Mouse (Mus musculus): ENCODE data around the gene Pdxdc1. TPM values are rescaled to one million over a fixed set of nuclear protein-coding genes. Genes with fewer than 3 reads are reported as not detected.

Gene Pdxdc1
- polyA plus RNA-seq, 1 experiment from 2014 or later = 89.2 TPM

DNA sequence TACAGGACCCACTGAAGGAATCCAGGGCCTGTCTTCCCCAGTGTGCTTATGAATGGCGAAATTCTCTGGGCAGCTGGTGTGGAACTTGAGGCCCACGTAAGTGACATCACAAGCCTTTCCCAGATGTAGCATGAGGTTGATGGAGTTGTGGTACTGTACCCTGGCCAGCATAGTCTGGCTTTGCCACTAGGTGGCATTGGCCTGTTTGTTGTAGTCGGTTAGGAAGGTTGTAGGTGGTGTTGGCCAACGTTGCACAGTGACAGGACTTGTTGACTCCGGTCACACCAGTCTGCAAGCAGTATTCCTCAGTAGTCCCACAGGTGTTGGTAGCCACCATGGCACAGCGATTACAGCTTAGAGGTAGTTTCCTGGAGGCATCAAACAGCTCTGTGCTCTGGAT is 18.1 kb upstream of the Pdxdc1 start:
- WGBS = 92% methylated on average over 6 of the region's 6 CpGs
- no peak for ATAC-seq (replicated peaks; ENCODE audit: low FRiP score)
- no peak overlapping the region for H3K9ac ChIP-seq
- H3K9me3 ChIP-seq (replicated peaks) = 0 out of 2 replicates have a peak, but pooled peaks cover 2% of the 10 kb centered on the region
- H3K27ac ChIP-seq = no peak overlapping the region
- H3K27me3 ChIP-seq = no peaks in the 10 kb centered on the region
- no peak overlapping the region for H3K4me3 ChIP-seq (replicated peaks)
- 0 out of 2 replicates have a peak, but pooled peaks cover 4% of the 10 kb centered on the region for H3K36me3 ChIP-seq
- no peaks in the 10 kb centered on the region for H3K4me1 ChIP-seq
- H3K4me2 ChIP-seq = no peak overlapping the region

DNA sequence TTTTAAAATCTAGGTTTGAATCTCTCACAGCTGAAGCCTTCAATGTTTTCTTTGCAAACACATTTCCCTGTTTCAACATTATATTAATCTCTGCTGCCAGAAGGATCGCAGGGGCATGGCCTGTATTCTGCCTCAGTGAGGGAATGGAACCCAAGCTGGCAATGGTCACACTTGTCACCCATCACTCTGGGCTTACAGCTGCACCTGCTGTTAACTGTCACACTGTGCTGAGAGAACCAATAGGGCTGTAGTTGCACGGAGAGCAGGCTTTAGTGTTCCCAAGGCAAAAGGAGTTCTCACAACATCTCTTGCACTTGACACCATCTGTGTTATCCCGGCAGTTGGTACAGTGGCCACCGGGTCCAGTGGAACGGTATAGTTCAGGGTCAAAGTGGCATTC is 17.2 kb upstream of the Pdxdc1 start:
- no peak overlapping the region for H3K4me3 ChIP-seq (replicated peaks)
- H3K27ac ChIP-seq = no peak overlapping the region
- 0 out of 2 replicates have a peak, but pooled peaks cover 2% of the 10 kb centered on the region for H3K9me3 ChIP-seq (replicated peaks)
- no peak overlapping the region for H3K9ac ChIP-seq
- 0 out of 2 replicates have a peak, but pooled peaks cover 4% of the 10 kb centered on the region for H3K36me3 ChIP-seq
- ATAC-seq (replicated peaks; ENCODE audit: low FRiP score) = no peak
- 89% methylated on average over 5 of the region's 5 CpGs for WGBS
- no peaks in the 10 kb centered on the region for H3K4me1 ChIP-seq
- no peak overlapping the region for H3K4me2 ChIP-seq
- H3K27me3 ChIP-seq = no peaks in the 10 kb centered on the region

DNA sequence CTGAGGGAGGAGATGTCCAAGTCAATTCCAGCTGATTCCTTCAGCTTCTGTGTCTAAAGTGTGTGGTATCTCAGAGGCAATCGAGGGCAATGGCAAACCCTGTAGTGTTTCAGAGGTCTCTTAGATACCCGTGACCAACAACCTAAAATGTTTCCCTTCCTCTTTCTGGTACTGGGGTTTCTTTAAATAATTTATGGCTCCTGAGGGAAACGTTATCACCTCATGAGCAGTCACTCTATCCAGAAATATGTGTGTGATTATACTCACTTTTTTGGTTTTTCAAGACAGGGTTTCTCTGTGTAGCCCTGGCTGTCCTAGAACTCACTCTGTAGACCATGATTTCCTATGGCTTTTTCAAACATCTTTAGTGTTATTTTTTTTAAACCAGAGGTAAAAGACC is 4.4 kb upstream of the Pdxdc1 start:
- Histone ChIP-seq H3K9me3 (replicated peaks) (no peaks in the 10 kb centered on the region), H3K9ac (no peak overlapping the region), H3K4me1 (peaks cover 3% of the 10 kb centered on the region), H3K27ac (no peak overlapping the region), H3K4me2 (no peak overlapping the region), H3K4me3 (replicated peaks) (no peak overlapping the region), H3K36me3 (no peaks in the 10 kb centered on the region), H3K27me3 (no peaks in the 10 kb centered on the region)
- no peak for ATAC-seq (replicated peaks; ENCODE audit: low FRiP score)
- 71% methylated on average over 3 of the region's 3 CpGs for WGBS

DNA sequence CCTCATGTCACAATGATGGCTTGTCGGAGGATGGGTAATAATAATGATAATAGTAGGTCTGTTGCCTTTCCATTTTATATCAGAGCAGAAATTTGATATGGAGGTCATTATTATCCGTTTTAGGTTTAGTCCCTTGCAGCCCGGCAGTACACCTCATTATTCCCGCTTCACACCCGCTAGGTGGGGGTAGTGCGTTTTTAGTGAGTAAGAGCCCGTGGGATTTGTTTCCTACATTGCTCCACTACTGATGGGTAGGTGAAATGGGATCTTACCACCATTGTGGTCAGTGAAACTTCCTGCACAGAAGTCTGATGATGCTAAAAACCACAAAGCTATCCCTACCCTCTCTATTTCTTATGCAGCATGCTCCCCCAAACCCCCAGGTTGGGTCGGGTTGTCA is 557 bp upstream of the Pdxdc1 start:
- WGBS = 6% methylated on average over 8 of the region's 8 CpGs

DNA sequence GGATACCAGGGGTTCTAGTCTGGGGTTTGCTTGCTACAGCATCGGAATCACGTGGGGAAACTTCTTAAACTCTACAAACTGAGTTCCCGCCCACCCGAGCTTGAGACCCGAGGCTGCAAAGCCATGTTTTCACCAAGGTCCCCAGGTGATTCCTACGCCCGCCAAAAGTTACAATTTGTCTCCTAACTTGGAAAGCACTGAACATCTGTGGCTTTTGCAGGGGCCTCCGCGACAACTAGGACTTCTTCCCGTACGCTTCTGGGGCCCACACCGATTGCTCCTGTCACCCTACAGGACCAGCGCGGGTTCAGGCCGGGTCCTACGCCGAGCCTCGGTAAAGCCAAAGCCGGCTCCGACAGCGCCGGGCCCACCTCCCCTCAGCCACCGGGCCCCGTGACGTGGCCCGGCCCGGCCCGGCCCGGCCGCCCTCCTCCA is 517 bp downstream of the Pdxdc1 start:
- H3K9ac ChIP-seq = peak overlapping the region; percentile 90
- peak overlapping the region; percentile 86 for H3K27ac ChIP-seq
- ATAC-seq (replicated peaks; ENCODE audit: low FRiP score) = no peak; the same call in 1 of the 2 replicates
- H3K4me2 ChIP-seq = peak overlapping the region; percentile 72
- no peaks in the 10 kb centered on the region for H3K9me3 ChIP-seq (replicated peaks)
- peak overlapping the region; percentile 92 for H3K4me3 ChIP-seq (replicated peaks)
- no peaks in the 10 kb centered on the region for H3K36me3 ChIP-seq
- H3K27me3 ChIP-seq = no peaks in the 10 kb centered on the region
- WGBS = 0% methylated on average over 30 of the region's 30 CpGs
- H3K4me1 ChIP-seq = peaks cover 13% of the 10 kb centered on the region

More for the DNA sequence above, 557 bp upstream of the Pdxdc1 start:
- peak overlapping the region; percentile 86 for H3K27ac ChIP-seq
- peak overlapping the region; percentile 72 for H3K4me2 ChIP-seq
- no peaks in the 10 kb centered on the region for H3K9me3 ChIP-seq (replicated peaks)
- no peaks in the 10 kb centered on the region for H3K27me3 ChIP-seq
- ATAC-seq (replicated peaks; ENCODE audit: low FRiP score) = peak; percentile 85
- peak overlapping the region; percentile 92 for H3K4me3 ChIP-seq (replicated peaks)
- no peaks in the 10 kb centered on the region for H3K36me3 ChIP-seq
- H3K4me1 ChIP-seq = peaks cover 13% of the 10 kb centered on the region
- H3K9ac ChIP-seq = peak overlapping the region; percentile 90

DNA sequence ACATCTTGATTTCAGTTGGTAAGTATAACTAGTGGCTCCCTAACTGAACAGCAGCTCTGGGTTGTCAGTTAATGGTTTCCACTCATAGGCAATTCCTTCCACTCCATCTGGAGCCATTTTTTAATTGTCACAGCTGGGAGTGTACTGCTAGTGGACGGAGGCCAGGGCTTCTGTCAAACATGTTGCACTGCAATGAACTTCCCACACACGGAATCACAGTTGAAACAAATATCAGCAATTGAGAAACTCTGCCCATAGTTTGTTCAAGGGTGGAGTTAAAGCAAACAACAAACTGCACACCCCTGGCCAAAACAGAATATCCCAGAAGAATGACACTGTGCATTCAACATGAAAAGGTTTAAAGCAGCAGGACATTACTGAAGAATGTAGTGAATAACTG is 4.0 kb downstream of the Pdxdc1 start:
- no peak for ATAC-seq (replicated peaks; ENCODE audit: low FRiP score)
- Histone ChIP-seq H3K9me3 (replicated peaks) (no peaks in the 10 kb centered on the region), H3K36me3 (no peaks in the 10 kb centered on the region), H3K27me3 (no peaks in the 10 kb centered on the region), H3K9ac (no peak overlapping the region), H3K4me2 (no peak overlapping the region), H3K4me1 (peaks cover 13% of the 10 kb centered on the region), H3K27ac (no peak overlapping the region), H3K4me3 (replicated peaks) (no peak overlapping the region)
- 63% methylated on average over 2 of the region's 2 CpGs for WGBS

DNA sequence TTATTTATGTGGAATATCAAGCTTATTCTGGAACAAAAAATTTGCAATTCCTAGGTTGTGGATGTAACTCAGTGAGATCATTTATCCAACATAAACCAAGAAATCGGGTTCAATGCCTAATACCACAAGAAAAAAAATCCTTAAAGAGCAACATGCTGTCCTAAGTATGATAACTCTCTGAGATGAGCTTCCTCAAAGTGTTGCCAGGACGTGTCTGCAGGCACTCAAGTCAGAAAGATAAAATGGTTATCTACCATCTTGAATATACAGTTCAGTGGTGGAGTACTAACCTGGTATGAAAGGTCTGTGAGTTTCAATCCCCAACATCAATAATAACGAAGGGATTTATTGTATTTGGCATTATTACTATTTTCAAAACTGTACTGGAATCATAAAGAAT is 6.6 kb downstream of the Pdxdc1 start:
- H3K36me3 ChIP-seq = no peaks in the 10 kb centered on the region
- no peak overlapping the region for H3K27ac ChIP-seq
- H3K4me2 ChIP-seq = no peak overlapping the region
- no peak for ATAC-seq (replicated peaks; ENCODE audit: low FRiP score)
- no peaks in the 10 kb centered on the region for H3K9me3 ChIP-seq (replicated peaks)
- peaks cover 2% of the 10 kb centered on the region for H3K4me1 ChIP-seq
- 81% methylated on average over 3 of the region's 3 CpGs for WGBS
- no peaks in the 10 kb centered on the region for H3K27me3 ChIP-seq
- H3K4me3 ChIP-seq (replicated peaks) = no peak overlapping the region
- no peak overlapping the region for H3K9ac ChIP-seq

DNA sequence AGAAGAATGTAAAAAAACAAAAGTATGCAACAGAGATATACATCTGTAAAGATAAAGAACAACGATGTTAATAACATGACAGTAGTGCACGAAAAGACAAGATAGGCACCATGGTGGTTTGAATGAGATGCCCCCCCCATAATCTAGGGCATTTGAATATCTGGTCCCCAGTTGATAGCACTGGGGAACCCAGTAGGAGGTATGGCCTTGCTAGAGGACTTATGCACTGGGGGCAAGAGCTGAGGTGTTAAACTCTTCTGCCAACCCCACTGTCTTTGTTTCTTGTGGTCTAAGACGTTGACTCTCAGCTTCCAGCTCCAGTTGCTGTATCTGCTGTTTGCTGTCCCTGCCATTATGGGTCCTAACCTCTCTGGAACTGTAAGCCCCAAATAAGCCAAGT is 7.2 kb downstream of the Pdxdc1 start:
- H3K9ac ChIP-seq = no peak overlapping the region
- H3K36me3 ChIP-seq = no peaks in the 10 kb centered on the region
- H3K4me3 ChIP-seq (replicated peaks) = no peak overlapping the region
- no peaks in the 10 kb centered on the region for H3K9me3 ChIP-seq (replicated peaks)
- H3K4me1 ChIP-seq = no peaks in the 10 kb centered on the region
- no peak overlapping the region for H3K27ac ChIP-seq
- ATAC-seq (replicated peaks; ENCODE audit: low FRiP score) = no peak
- H3K27me3 ChIP-seq = no peaks in the 10 kb centered on the region
- no peak overlapping the region for H3K4me2 ChIP-seq
- 87% methylated on average over 3 of the region's 3 CpGs for WGBS

DNA sequence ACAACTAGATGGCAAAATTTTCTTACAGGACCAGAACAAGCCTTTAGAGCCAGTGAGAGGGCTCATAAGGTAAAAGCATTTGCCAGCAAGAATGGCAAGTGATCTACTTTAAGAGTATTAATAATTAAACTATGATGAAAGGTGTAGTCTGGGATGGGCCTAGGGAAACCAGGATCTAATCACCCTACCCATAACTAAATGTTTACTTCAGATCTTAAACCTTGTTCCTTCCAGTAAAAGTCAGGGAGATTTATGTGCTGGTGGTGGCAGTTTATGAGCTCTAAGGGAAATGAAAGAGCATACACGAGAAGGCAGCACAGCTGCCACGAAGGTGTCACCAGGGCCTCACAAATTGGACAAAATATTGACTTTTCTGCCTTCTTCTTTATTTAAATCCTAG is 8.8 kb downstream of the Pdxdc1 start:
- no peak overlapping the region for H3K27ac ChIP-seq
- no peak for ATAC-seq (replicated peaks; ENCODE audit: low FRiP score)
- 14% methylated on average over 2 of the region's 2 CpGs for WGBS
- H3K9ac ChIP-seq = no peak overlapping the region
- H3K4me3 ChIP-seq (replicated peaks) = no peak overlapping the region
- H3K4me1 ChIP-seq = no peaks in the 10 kb centered on the region
- no peaks in the 10 kb centered on the region for H3K36me3 ChIP-seq
- no peak overlapping the region for H3K4me2 ChIP-seq
- no peaks in the 10 kb centered on the region for H3K27me3 ChIP-seq
- H3K9me3 ChIP-seq (replicated peaks) = no peaks in the 10 kb centered on the region

DNA sequence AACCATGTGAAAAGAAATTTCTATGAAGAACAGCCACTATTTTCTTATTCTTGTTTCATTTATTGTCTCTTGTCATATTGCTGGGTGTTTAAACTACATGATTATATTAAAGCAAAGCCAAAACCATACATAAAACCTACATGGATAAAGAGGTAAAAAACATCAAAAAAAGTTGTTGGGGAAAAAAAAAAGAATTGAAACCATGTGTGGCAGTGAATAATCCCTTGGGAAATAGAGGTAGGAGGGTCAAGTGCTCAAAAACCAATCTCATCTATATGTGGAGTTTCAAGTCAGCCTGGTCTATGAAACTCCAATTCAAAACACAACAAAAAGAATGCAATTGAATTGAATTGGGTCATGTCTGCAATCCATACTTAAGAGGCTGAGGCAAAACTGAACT is 10.1 kb downstream of the Pdxdc1 start:
- H3K4me2 ChIP-seq = no peak overlapping the region
- no peaks in the 10 kb centered on the region for H3K27me3 ChIP-seq
- H3K9ac ChIP-seq = no peak overlapping the region
- no peak overlapping the region for H3K4me3 ChIP-seq (replicated peaks)
- H3K36me3 ChIP-seq = no peaks in the 10 kb centered on the region
- no peaks in the 10 kb centered on the region for H3K9me3 ChIP-seq (replicated peaks)
- no peak overlapping the region for H3K27ac ChIP-seq
- no peaks in the 10 kb centered on the region for H3K4me1 ChIP-seq
- no peak for ATAC-seq (replicated peaks; ENCODE audit: low FRiP score)

DNA sequence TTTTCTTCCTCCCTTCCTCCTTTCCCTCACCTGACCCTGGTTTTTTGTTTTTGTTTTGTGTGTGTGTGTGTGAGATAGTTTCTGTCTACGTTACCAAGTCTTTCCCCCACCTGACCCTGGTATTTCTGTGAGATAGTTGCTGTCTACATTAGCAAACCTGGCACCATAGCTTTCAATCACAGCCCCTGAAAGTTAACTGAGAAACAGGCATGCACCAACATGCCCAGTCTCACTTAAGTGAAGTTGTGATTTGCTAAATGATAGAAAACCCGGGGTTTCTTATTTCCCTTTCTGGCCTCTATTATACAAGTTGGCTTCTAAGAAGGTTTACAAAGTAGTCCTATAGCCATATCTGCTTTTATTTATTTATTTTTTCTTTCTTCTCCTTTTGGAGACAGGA is 12.5 kb downstream of the Pdxdc1 start:
- 90% methylated on average over 2 of the region's 2 CpGs for WGBS
- ATAC-seq (replicated peaks; ENCODE audit: low FRiP score) = no peak
- Histone ChIP-seq H3K9ac (no peak overlapping the region), H3K4me1 (no peaks in the 10 kb centered on the region), H3K36me3 (0 out of 2 replicates have a peak, but pooled peaks cover 3% of the 10 kb centered on the region), H3K9me3 (replicated peaks) (no peaks in the 10 kb centered on the region), H3K27me3 (no peaks in the 10 kb centered on the region), H3K27ac (no peak overlapping the region), H3K4me3 (replicated peaks) (no peak overlapping the region), H3K4me2 (no peak overlapping the region)

DNA sequence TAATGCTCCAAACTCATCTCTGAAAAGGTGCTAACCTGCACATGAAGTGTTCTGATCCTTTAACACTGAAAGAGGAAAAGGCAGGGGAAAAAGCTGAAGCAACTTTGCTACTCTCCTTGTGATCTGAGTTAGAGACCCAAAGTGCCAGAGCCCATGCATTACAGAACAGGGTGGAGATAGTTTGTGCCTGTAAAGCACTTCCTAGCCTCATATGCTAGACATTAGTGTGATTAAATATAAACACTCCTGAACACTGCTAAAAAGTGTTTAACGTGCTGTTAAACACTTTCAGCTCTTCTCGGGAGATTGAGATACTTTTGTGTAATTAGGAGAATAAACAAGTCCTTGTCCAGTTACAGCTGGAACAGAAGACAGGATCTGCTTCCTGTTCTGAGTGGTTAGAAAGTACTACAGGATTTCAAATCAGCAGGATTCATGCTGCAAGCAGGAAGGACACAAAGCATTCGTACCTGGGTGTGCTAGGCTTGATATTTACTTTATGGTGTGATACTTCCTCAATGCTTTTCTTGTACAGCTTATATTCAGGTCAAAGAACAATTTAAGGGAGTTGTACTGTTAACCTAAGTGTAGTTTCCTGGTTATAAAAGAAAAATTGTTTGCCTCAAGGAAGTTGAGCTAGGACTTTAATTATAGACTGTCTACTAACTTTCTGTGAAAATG is 19.7 kb downstream of the Pdxdc1 start:
- 57% methylated on average over 3 of the region's 3 CpGs for WGBS
- Histone ChIP-seq H3K9ac (no peak overlapping the region), H3K9me3 (replicated peaks) (no peaks in the 10 kb centered on the region), H3K36me3 (peaks cover 31% of the 10 kb centered on the region), H3K27ac (no peak overlapping the region), H3K4me2 (no peak overlapping the region), H3K4me3 (replicated peaks) (no peak overlapping the region), H3K27me3 (no peaks in the 10 kb centered on the region), H3K4me1 (no peaks in the 10 kb centered on the region)
- ATAC-seq (replicated peaks; ENCODE audit: low FRiP score) = no peak

DNA sequence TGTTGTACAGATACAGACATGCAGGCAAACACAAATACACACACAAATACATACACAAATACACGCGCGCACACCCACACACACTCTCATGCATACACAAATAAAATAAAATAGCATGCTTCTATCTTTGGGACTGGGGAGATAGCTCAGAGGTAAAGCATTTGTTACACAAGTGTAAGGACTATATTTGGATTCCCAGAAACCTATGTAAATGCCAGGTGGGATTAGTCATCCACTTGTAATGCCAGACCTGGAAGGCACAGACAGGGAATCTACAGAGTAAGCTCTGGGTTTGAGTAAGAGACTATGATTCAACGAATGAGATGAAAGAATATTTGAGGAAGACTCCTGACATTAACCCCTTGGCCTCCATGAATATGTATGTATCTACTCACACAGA is 27.4 kb downstream of the Pdxdc1 start:
- H3K4me1 ChIP-seq = no peaks in the 10 kb centered on the region
- H3K36me3 ChIP-seq = peaks cover 80% of the 10 kb centered on the region
- H3K9ac ChIP-seq = no peak overlapping the region
- no peak for ATAC-seq (replicated peaks; ENCODE audit: low FRiP score)
- no peak overlapping the region for H3K27ac ChIP-seq
- WGBS = 95% methylated on average over 4 of the region's 4 CpGs
- no peak overlapping the region for H3K4me2 ChIP-seq
- no peaks in the 10 kb centered on the region for H3K27me3 ChIP-seq
- no peak overlapping the region for H3K4me3 ChIP-seq (replicated peaks)
- no peaks in the 10 kb centered on the region for H3K9me3 ChIP-seq (replicated peaks)

Measured in kidney, embryonic 15.5 days (tissue).